Mouse (Mus musculus): Measurements from ENCODE around the gene Fbxo45. TPM values are rescaled to one million over a fixed set of nuclear protein-coding genes. Genes with fewer than 3 reads are reported as not detected.

The Fbxo45 gene
- total RNA-seq (2023), result 1 to 10 TPM; 9.2 to 9.4 TPM

GRCm38 (mm10) chr16:32246952-32247370 lies at the start of gene Fbxo45, which contains the start of gene Wdr53:
Gene Fbxo45 (minus strand): TSS chr16:32247158.
Gene Wdr53 (plus strand): TSS chr16:32247227.

GRCm38 (mm10) chr16:32277308-32278256 lies 30.6 kb upstream of the Fbxo45 start, which contains the start of gene Rnf168:
Gene Rnf168 (plus strand): TSS chr16:32277459.

GRCm38 (mm10) chr16:32271291-32271690 lies 24.3 kb upstream of the Fbxo45 start, which contains the start of gene Smco1:
Gene Smco1 (plus strand): TSS chr16:32271468.

Other genes starting within 250 kb of the Fbxo45 start
- gene Senp5, start 243.9 kb downstream of the Fbxo45 start, total RNA-seq (2023), result 10 to 100 TPM; 11.8 to 13.1 TPM
- gene Pak2, start 167.8 kb downstream of the Fbxo45 start, total RNA-seq (2023), result 100 to 1,000 TPM; 102 to 105 TPM
- gene Pigx, start 147.4 kb downstream of the Fbxo45 start, total RNA-seq (2023), result 10 to 100 TPM; 48.5 to 49.5 TPM
- 10 to 100 TPM; 30.2 to 40.6 TPM for gene Cep19, start 147.4 kb downstream of the Fbxo45 start, total RNA-seq (2023)
- gene Nrros, start 81.6 kb downstream of the Fbxo45 start, total RNA-seq (2023), result 100 to 1,000 TPM; 125 to 160 TPM
- gene Bex6, start 67.3 kb downstream of the Fbxo45 start, total RNA-seq (2023), result 1 to 10 TPM; 5.7 to 6.9 TPM
- gene Wdr53, start 69 bp upstream of the Fbxo45 start, total RNA-seq (2023), result 10 to 100 TPM; 11.5 to 11.9 TPM
- under 1 TPM; 0.35 to 0.58 TPM for gene Smco1, start 24.3 kb upstream of the Fbxo45 start, total RNA-seq (2023)
- 10 to 100 TPM; 16.5 to 20.2 TPM for gene Rnf168, start 30.3 kb upstream of the Fbxo45 start, total RNA-seq (2023)
- gene Ubxn7, start 85.1 kb upstream of the Fbxo45 start, total RNA-seq (2023), result 10 to 100 TPM; 42.0 to 45.8 TPM
- gene Tm4sf19, start 153.3 kb upstream of the Fbxo45 start, total RNA-seq (2023), result not detected
- gene Tctex1d2, start 172.5 kb upstream of the Fbxo45 start, total RNA-seq (2023), result 10 to 100 TPM; 14.4 to 16.4 TPM
- 100 to 1,000 TPM; 106 to 112 TPM for gene Pcyt1a, start 183.8 kb upstream of the Fbxo45 start, total RNA-seq (2023)
- not detected for gene Slc51a, start 240.7 kb upstream of the Fbxo45 start, total RNA-seq (2023)
- gene Zdhhc19, start 249.1 kb upstream of the Fbxo45 start, total RNA-seq (2023), result not detected

Measured in neutrophil, adult 59 days (primary cell).